Mouse (Mus musculus) midbrain, postnatal 0 days (tissue): ENCODE results near the gene Mrap2. TPM values are rescaled to one million over a fixed set of nuclear protein-coding genes. Genes with fewer than 3 reads are reported as not detected.
"Not testable (repeated sequence)": the region's sequence is repeated elsewhere in the genome, so short reads cannot be mapped to it uniquely, and the experiment has no call there.

Source experiments
- ATAC-seq: fragments of 200-750 bp; cut with Nextera tagmentation; 2 replicates; pipeline ENCODE4 v1.8.0; 2017; ENCODE audit warnings: moderate number of reproducible peaks, mild to moderate bottlenecking, moderate TSS enrichment, moderate library complexity; ENCODE audit not compliant: low FRiP score
- DNase-seq: peaks from one replicate; pipeline ENCODE4 v3.0.0-alpha.2; 2015; ENCODE audit warnings: low spot score
- H3K27ac ChIP-seq: fragments of 300-500 bp; sonication (generic); 2 replicates; pipeline ENCODE4 v1.5.1; 2014; ENCODE audit warnings: low read depth, mild to moderate bottlenecking, low read length, mixed read lengths
- H3K27me3 ChIP-seq: fragments of 300-500 bp; sonication (generic); 2 replicates; pipeline ENCODE4 v1.6.1; 2014; ENCODE audit warnings: low read length, control low read depth, mixed read lengths; ENCODE audit not compliant: insufficient read depth
- H3K36me3 ChIP-seq: fragments of 300-500 bp; sonication (generic); 2 replicates; pipeline ENCODE4 v1.6.1; 2014; ENCODE audit warnings: low read length, control low read depth, mixed read lengths; ENCODE audit not compliant: insufficient read depth
- H3K4me1 ChIP-seq: fragments of 300-500 bp; sonication (generic); 2 replicates; pipeline ENCODE4 v1.6.1; 2014; ENCODE audit warnings: mild to moderate bottlenecking, control low read depth, antibody characterized with exemption, low read length, mixed read lengths; ENCODE audit not compliant: insufficient read depth
- H3K4me2 ChIP-seq: fragments of 300-500 bp; sonication (generic); 2 replicates; pipeline ENCODE4 v1.6.1; 2014; ENCODE audit warnings: low read depth, mild to moderate bottlenecking, low read length, mixed read lengths; ENCODE audit not compliant: poor library complexity, severe bottlenecking
- H3K4me3 ChIP-seq: fragments of 300-500 bp; sonication (generic); 2 replicates; pipeline ENCODE4 v1.5.1; 2014; ENCODE audit warnings: low read depth, mild to moderate bottlenecking, low read length, moderate library complexity
- H3K9ac ChIP-seq: fragments of 300-500 bp; sonication (generic); replicated peaks from 2 replicates; pipeline ENCODE4 v1.6.1; 2014; ENCODE audit warnings: mild to moderate bottlenecking, low read length, moderate library complexity, mixed read lengths; ENCODE audit not compliant: poor library complexity, severe bottlenecking
- H3K9me3 ChIP-seq: fragments of 300-500 bp; sonication (generic); 2 replicates; pipeline ENCODE4 v1.6.1; 2016; ENCODE audit warnings: low read length, control low read depth
- CTCF ChIP-seq: IDR thresholded peaks from 2 replicates; pipeline ENCODE4 v1.5.1; 2016; ENCODE audit warnings: antibody characterized with exemption, mild to moderate bottlenecking
- WGBS: fragments of 180-500 bp; shearing (Covaris S2); extraction: QIAGEN DNeasy Blood & Tissue Kit; methylation state at CpG from one replicate; pipeline ENCODE4 v1.1.7; 2014; 5-methylcytosine and 5-hydroxymethylcytosine counted together
- polyA plus RNA-seq: library from polyadenylated mRNA; unstranded; fragments of >200 nt; fragmentation: Nextera tagmentation; extraction: Ambion mirVana; gene quantifications from 2 replicates; pipeline ENCODE4 v1.2.1, GENCODE M21; 2015
- total RNA-seq: library from RNA; depleted of rRNA; stranded (reverse); fragments of >200 nt; gene quantifications from 2 replicates; pipeline ENCODE4 v1.2.3, GENCODE M21; 2014

Mrap2 gene
- total and polyA plus RNA-seq, 2 experiments from 2014 or later, result 4.3 to 4.8 TPM

DNA sequence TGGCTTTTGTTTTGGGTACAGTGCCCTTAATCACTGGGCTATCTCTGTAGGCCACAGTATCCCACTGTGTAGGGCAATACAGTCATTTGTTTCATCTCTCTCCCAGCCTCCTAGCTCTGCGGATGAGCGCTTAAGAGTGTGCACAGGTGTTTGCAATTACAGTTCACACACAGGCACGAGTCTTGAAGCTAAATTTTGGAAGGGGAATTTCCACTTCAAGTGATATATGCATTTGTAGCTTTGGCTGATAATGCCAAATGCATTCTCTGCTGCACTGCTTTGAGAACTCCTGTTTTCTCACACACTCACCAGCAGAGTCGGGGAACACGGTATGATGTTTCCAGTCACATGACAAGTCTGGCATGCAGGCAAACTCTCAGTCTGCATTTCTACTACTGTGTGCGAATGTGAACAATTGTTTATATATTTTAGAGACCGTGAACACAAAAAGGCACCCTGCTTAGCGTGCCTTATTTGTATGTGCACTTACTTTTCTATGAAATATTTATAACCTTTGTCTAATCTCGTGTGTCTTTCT is 22.1 kb upstream of the Mrap2 start:
- H3K4me3 ChIP-seq, result no peak overlapping the region
- no peaks in the 10 kb centered on the region for H3K4me1 ChIP-seq
- DNase-seq (no peak), ATAC-seq (no peak)
- no peaks in the 10 kb centered on the region for H3K9me3 ChIP-seq
- TF ChIP-seq CTCF, result no peak
- no peaks in the 10 kb centered on the region for H3K27me3 ChIP-seq
- H3K27ac ChIP-seq, result no peak overlapping the region
- no peak overlapping the region for H3K9ac ChIP-seq
- H3K36me3 ChIP-seq, result no peaks in the 10 kb centered on the region
- WGBS, result 50% methylated on average over 9 of the region's 9 CpGs
- no peak overlapping the region for H3K4me2 ChIP-seq

DNA sequence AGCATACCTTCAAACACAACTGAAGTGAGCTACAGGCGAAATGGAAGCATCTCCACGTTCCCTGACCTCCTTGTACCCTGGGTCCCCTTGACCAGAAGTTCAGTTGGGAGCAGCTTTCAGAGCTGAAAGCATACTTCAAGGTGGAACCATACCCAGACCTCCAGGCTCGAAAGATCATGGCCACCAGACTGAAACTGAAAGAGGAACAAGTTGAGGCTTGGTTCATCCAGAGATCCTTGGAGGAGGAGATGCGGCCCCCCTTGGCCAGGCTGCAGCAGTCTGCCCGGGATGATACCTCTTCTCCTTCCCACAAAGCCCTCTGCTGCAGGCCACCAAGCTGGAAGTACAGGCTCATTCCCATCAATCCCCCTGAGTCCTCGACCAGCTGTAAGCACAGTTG is 17.1 kb upstream of the Mrap2 start:
- H3K36me3 ChIP-seq, H3K27me3 ChIP-seq, H3K4me2 ChIP-seq, H3K9ac ChIP-seq, H3K27ac ChIP-seq, H3K4me1 ChIP-seq, H3K9me3 ChIP-seq, DNase-seq, H3K4me3 ChIP-seq, ATAC-seq: not testable (repeated sequence)
- 77% methylated on average over 6 of the region's 6 CpGs for WGBS

- Histone ChIP-seq H3K4me2 (no peak overlapping the region), H3K9me3 (no peaks in the 10 kb centered on the region), H3K27ac (0 out of 2 replicates have a peak overlapping the region, but pooled peaks have one; percentile 2), H3K9ac (no peak overlapping the region), H3K27me3 (no peaks in the 10 kb centered on the region), H3K4me3 (no peak overlapping the region), H3K4me1 (no peaks in the 10 kb centered on the region), H3K36me3 (no peaks in the 10 kb centered on the region)
- ATAC-seq, result no peak
- 52% methylated on average over 14 of the region's 14 CpGs for WGBS
- no peak for TF ChIP-seq CTCF
- DNase-seq, result peak; percentile 72
Measured at GRCm38 (mm10) chr9:87135765-87136558, 8.1 kb upstream of the Mrap2 start.

- TF ChIP-seq CTCF, result no peak
- no peaks in the 10 kb centered on the region for H3K27me3 ChIP-seq
- H3K4me2 ChIP-seq, result no peak overlapping the region
- H3K9ac ChIP-seq, result no peak overlapping the region
- DNase-seq (no peak), ATAC-seq (no peak)
- H3K36me3 ChIP-seq, result no peaks in the 10 kb centered on the region
- 0 out of 2 replicates have a peak, but pooled peaks cover 4% of the 10 kb centered on the region for H3K4me1 ChIP-seq
- WGBS, result 89% methylated on average over 3 of the region's 3 CpGs
- H3K9me3 ChIP-seq, result no peaks in the 10 kb centered on the region
- H3K4me3 ChIP-seq, result no peak overlapping the region
- no peak overlapping the region for H3K27ac ChIP-seq
Measured at GRCm38 (mm10) chr9:87143076-87143475, 1.0 kb upstream of the Mrap2 start.

DNA sequence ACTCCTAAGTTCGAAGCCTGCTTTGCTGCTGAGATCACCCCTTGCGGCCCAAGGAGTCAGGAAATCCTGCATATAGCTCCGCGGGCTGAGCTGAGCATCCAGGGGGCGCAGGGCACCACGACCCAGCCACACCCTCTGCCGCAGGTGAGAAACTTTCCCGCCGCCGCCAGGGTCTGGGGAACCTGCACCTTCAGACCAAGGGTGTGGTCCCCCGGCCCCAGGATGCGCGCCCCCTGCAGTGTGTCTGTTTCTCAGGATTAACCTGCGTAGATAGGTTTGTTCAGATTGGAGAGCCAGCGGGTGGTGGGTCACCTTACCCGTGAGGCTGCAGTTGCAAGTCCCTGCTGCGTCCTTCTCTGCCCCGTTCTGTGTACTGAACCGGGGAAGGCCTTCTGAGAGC is 426 bp downstream of the Mrap2 start:
- Histone ChIP-seq H3K4me1 (0 out of 2 replicates have a peak, but pooled peaks cover 4% of the 10 kb centered on the region), H3K4me3 (peak overlapping the region; percentile 47), H3K4me2 (peak overlapping the region; percentile 82), H3K27ac (no peak overlapping the region), H3K9me3 (no peaks in the 10 kb centered on the region), H3K36me3 (no peaks in the 10 kb centered on the region), H3K9ac (peak overlapping the region; percentile 47), H3K27me3 (no peaks in the 10 kb centered on the region)
- ATAC-seq (peak; percentile 61), DNase-seq (no peak)
- TF ChIP-seq CTCF, result peak; percentile 33
- under 1% methylated on average over 19 of the region's 19 CpGs for WGBS

DNA sequence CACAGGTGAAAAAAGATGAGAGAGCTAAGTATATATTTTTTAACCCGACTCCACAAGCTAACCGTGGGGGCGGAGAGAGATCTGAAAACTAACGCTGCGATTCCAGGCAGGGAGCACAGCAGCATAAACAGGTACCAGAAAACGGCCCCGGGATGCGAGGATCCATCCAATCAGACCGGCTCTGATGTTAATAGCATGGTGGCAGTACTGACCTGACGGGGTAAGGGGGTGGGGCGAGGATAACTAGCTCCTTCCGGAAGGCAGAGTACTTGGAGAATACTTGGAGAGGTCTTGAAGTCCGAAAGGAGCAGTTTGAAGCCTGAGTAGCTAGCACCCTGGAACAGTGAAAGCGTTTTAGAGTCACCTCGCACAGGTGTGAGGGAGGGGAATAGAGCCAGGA is 1.1 kb downstream of the Mrap2 start:
- peak; percentile 42; the same call in 1 of the 2 replicates for ATAC-seq
- whole genome bisulfite sequencing, result 5% methylated on average over 15 of the region's 15 CpGs
- Histone ChIP-seq H3K4me3 (peak overlapping the region; percentile 47), H3K9ac (peak overlapping the region; percentile 47; the same call in 1 of the 2 replicates), H3K4me1 (0 out of 2 replicates have a peak, but pooled peaks cover 4% of the 10 kb centered on the region), H3K36me3 (no peaks in the 10 kb centered on the region), H3K4me2 (peak overlapping the region; percentile 82), H3K27ac (no peak overlapping the region), H3K27me3 (no peaks in the 10 kb centered on the region), H3K9me3 (no peaks in the 10 kb centered on the region)
- no peak for TF ChIP-seq CTCF
- peak; percentile 25 for DNase-seq
